Mouse (Mus musculus): Measurements from ENCODE around the gene Zfp106. TPM values are rescaled to one million over a fixed set of nuclear protein-coding genes. Genes with fewer than 3 reads are reported as not detected.

Zfp106 gene
- polyA plus RNA-seq, 1 experiment from 2014 or later, result 22.7 TPM

DNA sequence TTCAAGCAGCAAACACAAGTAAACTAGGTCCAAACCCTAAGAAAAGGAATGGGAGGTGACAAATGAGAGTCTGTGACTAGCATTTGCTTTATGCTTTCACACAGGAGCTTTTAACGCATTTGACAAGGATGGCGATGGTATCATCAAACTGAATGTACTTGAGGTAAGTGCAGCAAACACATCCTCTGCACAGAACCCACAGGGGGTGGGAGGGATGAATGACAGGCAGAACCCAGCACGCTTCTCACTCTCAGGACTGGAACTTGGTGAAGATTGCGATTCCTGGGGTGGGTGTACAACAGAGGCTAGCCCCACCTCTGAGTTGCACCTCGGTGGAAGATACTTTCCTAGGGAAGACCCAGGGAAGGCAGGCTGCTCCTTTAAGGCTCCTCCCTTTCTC, 59.7 kb downstream of the Zfp106 start:
- DNase-seq (ENCODE audit: low spot score), result no peak
- H3K27me3 ChIP-seq (ENCODE audit: control insufficient read depth, insufficient read depth, low read length), result no peaks in the 10 kb centered on the region
- H3K36me3 ChIP-seq (ENCODE audit: control insufficient read depth, insufficient read depth, low read length), result no peaks in the 10 kb centered on the region; the same call in none of the 2 replicates
- H3K4me1 ChIP-seq (replicated peaks; ENCODE audit: control insufficient read depth, insufficient read depth), result peaks cover 3% of the 10 kb centered on the region; the same call in 1 of the 2 replicates
- TF ChIP-seq EP300 (optimal IDR thresholded peaks at IDR 0.05) (no peak), CTCF (IDR thresholded peaks at IDR 0.05; ENCODE audit: low read depth) (no peak)
- no peak overlapping the region for H3K9ac ChIP-seq (ENCODE audit: low read length)
- no peak overlapping the region for H3K4me2 ChIP-seq (replicated peaks; ENCODE audit: low read depth)
- no peak overlapping the region for H3K27ac ChIP-seq (replicated peaks)
- H3K4me3 ChIP-seq (ENCODE audit: low read depth, low read length), result no peak overlapping the region
- 81% methylated on average over 5 of the region's 5 CpGs for WGBS
- no peaks in the 10 kb centered on the region for H3K9me3 ChIP-seq (ENCODE audit: control insufficient read depth, low read length)
- ATAC-seq (ENCODE audit: low FRiP score, low TSS enrichment), result no peak

DNA sequence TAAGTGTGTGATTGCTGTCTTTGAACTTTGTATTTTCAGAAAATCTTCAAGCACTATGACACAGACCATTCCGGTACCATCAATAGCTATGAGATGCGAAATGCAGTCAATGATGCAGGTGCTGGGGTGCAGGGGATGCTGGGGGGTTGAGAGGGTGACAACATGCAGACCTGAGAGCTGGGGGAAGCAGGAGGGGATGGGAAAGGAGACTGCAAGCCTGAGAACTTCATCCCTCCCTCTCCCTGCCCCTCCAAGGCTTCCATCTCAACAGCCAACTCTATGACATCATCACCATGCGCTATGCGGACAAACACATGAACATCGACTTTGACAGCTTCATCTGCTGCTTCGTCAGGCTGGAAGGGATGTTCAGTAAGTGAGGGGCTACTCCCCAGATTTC, 60.5 kb downstream of the Zfp106 start:
- Histone ChIP-seq H3K27ac (replicated peaks) (no peak overlapping the region), H3K4me2 (replicated peaks; ENCODE audit: low read depth) (no peak overlapping the region), H3K9ac (ENCODE audit: low read length) (no peak overlapping the region), H3K27me3 (ENCODE audit: control insufficient read depth, insufficient read depth, low read length) (no peaks in the 10 kb centered on the region), H3K4me1 (replicated peaks; ENCODE audit: control insufficient read depth, insufficient read depth) (peaks cover 3% of the 10 kb centered on the region; the same call in 1 of the 2 replicates), H3K9me3 (ENCODE audit: control insufficient read depth, low read length) (no peaks in the 10 kb centered on the region), H3K36me3 (ENCODE audit: control insufficient read depth, insufficient read depth, low read length) (no peaks in the 10 kb centered on the region; the same call in 1 of the 2 replicates), H3K4me3 (ENCODE audit: low read depth, low read length) (no peak overlapping the region)
- 88% methylated on average over 6 of the region's 6 CpGs for WGBS
- TF ChIP-seq EP300 (optimal IDR thresholded peaks at IDR 0.05), result no peak
- no peak for TF ChIP-seq CTCF (IDR thresholded peaks at IDR 0.05; ENCODE audit: low read depth)
- DNase-seq (ENCODE audit: low spot score), result no peak
- no peak for ATAC-seq (ENCODE audit: low FRiP score, low TSS enrichment)

DNA sequence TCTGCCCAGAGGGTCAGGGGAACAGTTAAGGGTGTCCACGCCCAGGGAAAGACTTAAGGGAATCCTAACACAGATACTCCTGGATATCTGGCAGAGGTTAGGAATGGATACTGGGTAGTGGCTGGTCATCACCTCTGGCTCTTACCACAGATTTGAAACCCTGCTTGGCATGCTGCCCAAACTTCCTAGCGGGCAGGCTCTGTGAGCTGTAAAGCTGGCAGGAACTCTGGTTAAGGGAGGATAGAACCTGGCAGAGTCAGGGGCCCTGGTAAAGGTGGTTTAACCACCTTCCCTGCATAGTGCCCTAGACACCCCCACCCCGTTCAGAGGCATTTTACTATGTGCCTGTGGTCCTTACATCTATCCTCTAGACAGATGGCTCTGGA, 61.0 kb downstream of the Zfp106 start:
- WGBS, result 63% methylated on average over 3 of the region's 3 CpGs
- H3K9me3 ChIP-seq (ENCODE audit: control insufficient read depth, low read length), result no peaks in the 10 kb centered on the region
- no peak overlapping the region for H3K9ac ChIP-seq (ENCODE audit: low read length)
- no peak overlapping the region for H3K4me2 ChIP-seq (replicated peaks; ENCODE audit: low read depth)
- no peaks in the 10 kb centered on the region; the same call in 1 of the 2 replicates for H3K36me3 ChIP-seq (ENCODE audit: control insufficient read depth, insufficient read depth, low read length)
- peaks cover 3% of the 10 kb centered on the region; the same call in 1 of the 2 replicates for H3K4me1 ChIP-seq (replicated peaks; ENCODE audit: control insufficient read depth, insufficient read depth)
- no peaks in the 10 kb centered on the region for H3K27me3 ChIP-seq (ENCODE audit: control insufficient read depth, insufficient read depth, low read length)
- TF ChIP-seq CTCF (IDR thresholded peaks at IDR 0.05; ENCODE audit: low read depth) (no peak), EP300 (optimal IDR thresholded peaks at IDR 0.05) (no peak)
- ATAC-seq (ENCODE audit: low FRiP score, low TSS enrichment) (peak; percentile 19; the same call in 1 of the 2 replicates), DNase-seq (ENCODE audit: low spot score) (peak; percentile 32)
- H3K27ac ChIP-seq (replicated peaks), result no peak overlapping the region
- H3K4me3 ChIP-seq (ENCODE audit: low read depth, low read length), result no peak overlapping the region

DNA sequence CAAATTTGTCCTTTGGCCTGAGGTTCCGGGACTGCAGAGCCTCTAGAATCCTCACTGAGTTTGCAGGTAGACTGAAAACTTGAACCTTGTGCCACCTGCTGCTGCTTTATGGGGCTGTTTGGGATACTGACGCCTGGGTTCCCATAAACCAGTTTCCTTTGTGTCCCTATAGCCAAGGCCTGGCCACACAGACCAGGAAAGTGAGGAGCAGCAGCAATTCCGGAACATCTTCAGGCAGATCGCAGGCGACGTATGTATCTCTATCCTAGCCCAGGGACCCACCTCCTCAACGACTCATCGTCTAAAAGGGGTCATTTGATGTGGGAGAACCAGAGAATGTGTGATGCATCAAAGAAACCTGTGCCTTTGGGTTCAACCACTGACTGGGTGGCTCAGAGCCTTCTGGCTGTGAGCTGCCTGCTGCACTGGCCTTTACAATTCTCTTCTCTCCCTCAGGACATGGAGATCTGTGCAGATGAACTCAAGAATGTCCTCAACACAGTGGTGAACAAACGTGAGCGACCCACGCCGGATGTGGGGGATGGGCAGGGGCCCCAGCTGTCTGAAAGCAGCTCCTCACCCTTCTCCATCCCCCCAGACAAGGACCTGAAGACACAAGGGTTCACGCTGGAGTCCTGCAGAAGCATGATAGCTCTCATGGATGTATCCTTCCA, 61.6 kb downstream of the Zfp106 start:
- 67% methylated on average over 13 of the region's 13 CpGs for WGBS
- no peak overlapping the region for H3K4me3 ChIP-seq (ENCODE audit: low read depth, low read length)
- no peaks in the 10 kb centered on the region; the same call in 1 of the 2 replicates for H3K36me3 ChIP-seq (ENCODE audit: control insufficient read depth, insufficient read depth, low read length)
- no peak overlapping the region for H3K9ac ChIP-seq (ENCODE audit: low read length)
- ATAC-seq (ENCODE audit: low FRiP score, low TSS enrichment), result no peak
- H3K4me2 ChIP-seq (replicated peaks; ENCODE audit: low read depth), result no peak overlapping the region
- DNase-seq (ENCODE audit: low spot score), result no peak
- H3K9me3 ChIP-seq (ENCODE audit: control insufficient read depth, low read length), result no peaks in the 10 kb centered on the region
- no peaks in the 10 kb centered on the region for H3K27me3 ChIP-seq (ENCODE audit: control insufficient read depth, insufficient read depth, low read length)
- no peak overlapping the region for H3K27ac ChIP-seq (replicated peaks)
- peaks cover 3% of the 10 kb centered on the region; the same call in 1 of the 2 replicates for H3K4me1 ChIP-seq (replicated peaks; ENCODE audit: control insufficient read depth, insufficient read depth)
- TF ChIP-seq CTCF (IDR thresholded peaks at IDR 0.05; ENCODE audit: low read depth), result no peak
- TF ChIP-seq EP300 (optimal IDR thresholded peaks at IDR 0.05), result no peak

DNA sequence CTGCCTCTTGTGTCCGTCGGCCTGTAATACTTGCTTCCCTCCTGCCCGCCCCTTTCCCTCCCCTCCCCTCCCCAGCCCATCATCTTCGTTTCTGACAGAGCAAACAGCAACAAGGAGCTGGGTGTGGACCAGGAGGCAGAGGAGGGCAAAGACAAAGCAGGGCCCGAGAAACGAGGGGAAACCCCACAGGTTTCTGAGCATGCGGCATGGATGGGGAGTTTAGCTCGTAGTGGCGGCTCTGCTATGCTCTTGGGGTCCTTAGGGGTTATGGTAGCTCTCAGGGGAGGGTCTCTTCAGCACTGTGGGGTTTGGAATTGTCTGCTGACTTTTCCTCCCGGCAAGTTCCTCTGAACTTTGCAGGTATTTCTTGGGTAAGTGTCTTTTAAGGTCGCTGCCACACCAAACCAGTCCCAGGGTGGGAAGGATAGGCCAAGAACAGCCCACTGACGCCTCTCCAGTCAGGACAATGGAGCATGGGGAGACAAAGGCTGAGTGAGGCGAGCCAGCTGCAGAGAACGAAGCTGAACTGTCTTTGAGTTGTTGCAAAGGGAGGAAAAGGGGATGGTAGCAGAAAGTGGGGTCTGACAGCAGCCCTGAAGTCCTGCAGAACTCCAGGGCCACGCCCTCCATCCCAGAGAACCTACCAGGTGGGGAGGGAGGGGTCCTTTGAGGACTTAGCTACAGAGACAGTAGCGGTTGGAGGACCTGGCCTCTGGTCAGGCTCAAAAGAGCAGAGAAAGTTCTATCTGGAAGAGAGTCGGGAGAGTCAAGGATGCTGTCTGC, 62.3 kb downstream of the Zfp106 start:
- Histone ChIP-seq H3K4me3 (ENCODE audit: low read depth, low read length) (no peak overlapping the region), H3K9ac (ENCODE audit: low read length) (no peak overlapping the region), H3K27me3 (ENCODE audit: control insufficient read depth, insufficient read depth, low read length) (no peaks in the 10 kb centered on the region), H3K27ac (replicated peaks) (no peak overlapping the region), H3K4me1 (replicated peaks; ENCODE audit: control insufficient read depth, insufficient read depth) (peaks cover 3% of the 10 kb centered on the region; the same call in 1 of the 2 replicates), H3K36me3 (ENCODE audit: control insufficient read depth, insufficient read depth, low read length) (no peaks in the 10 kb centered on the region; the same call in 1 of the 2 replicates), H3K4me2 (replicated peaks; ENCODE audit: low read depth) (no peak overlapping the region), H3K9me3 (ENCODE audit: control insufficient read depth, low read length) (no peaks in the 10 kb centered on the region)
- DNase-seq (ENCODE audit: low spot score), result no peak
- ATAC-seq (ENCODE audit: low FRiP score, low TSS enrichment), result no peak
- TF ChIP-seq CTCF (IDR thresholded peaks at IDR 0.05; ENCODE audit: low read depth) (no peak), EP300 (optimal IDR thresholded peaks at IDR 0.05) (no peak)
- WGBS, result 34% methylated on average over 17 of the region's 17 CpGs

All from stomach, postnatal 0 days (tissue).